Mouse (Mus musculus): ENCODE data around the gene Cfap97.

- TF ChIP-seq MAFK (IDR thresholded peaks at IDR 0.05; ENCODE audit: insufficient read depth, low read depth, low read length) = peak; percentile 69
- no peak for TF ChIP-seq HCFC1 (IDR thresholded peaks at IDR 0.05; ENCODE audit: borderline replicate concordance, insufficient read depth, low read length)
- TF ChIP-seq ZNF384 (IDR thresholded peaks at IDR 0.05; ENCODE audit: low read depth, low read length) = peak; percentile 81
- no peak for TF ChIP-seq CHD2 (IDR thresholded peaks at IDR 0.05; ENCODE audit: low read depth, low read length)
- TF ChIP-seq ZC3H11A (IDR thresholded peaks at IDR 0.05; ENCODE audit: borderline replicate concordance, low read depth, low read length) = no peak
These were observed 7.6 kb upstream of the Cfap97 start for GRCm38 (mm10) chr8:46143924-46144323.

All from ES-E14 (cell line).